Mouse (Mus musculus) hindbrain, embryonic 16.5 days (tissue): ENCODE data around the gene Lim2. TPM values are rescaled to one million over a fixed set of nuclear protein-coding genes. Genes with fewer than 3 reads are reported as not detected.

Experiments used
- ATAC-seq: fragments of 200-750 bp; cut with Nextera tagmentation; 2 replicates; pipeline ENCODE4 v1.8.0; 2017; ENCODE audit warnings: moderate TSS enrichment, moderate library complexity
- H3K27ac ChIP-seq: fragments of 300-500 bp; sonication (generic); 2 replicates; pipeline ENCODE4 v1.5.1; 2014; ENCODE audit warnings: low read depth, mild to moderate bottlenecking, control low read depth, low read length, moderate library complexity
- H3K27me3 ChIP-seq: fragments of 300-500 bp; sonication (generic); replicated peaks from 2 replicates; pipeline ENCODE4 v1.6.1; 2014; ENCODE audit warnings: low read length; ENCODE audit not compliant: control insufficient read depth, insufficient read depth
- H3K36me3 ChIP-seq: fragments of 300-500 bp; sonication (generic); 2 replicates; pipeline ENCODE4 v1.6.1; 2014; ENCODE audit warnings: mild to moderate bottlenecking, low read length, moderate library complexity, mixed read lengths; ENCODE audit not compliant: control insufficient read depth, insufficient read depth
- H3K4me1 ChIP-seq: fragments of 300-500 bp; sonication (generic); 2 replicates; pipeline ENCODE4 v1.6.1; 2014; ENCODE audit warnings: low read depth, low read length; ENCODE audit not compliant: control insufficient read depth, insufficient read depth
- H3K4me2 ChIP-seq: fragments of 300-500 bp; sonication (generic); 2 replicates; pipeline ENCODE4 v1.6.1; 2014; ENCODE audit warnings: mild to moderate bottlenecking, low read length, control low read depth, moderate library complexity
- H3K4me3 ChIP-seq: fragments of 300-500 bp; sonication (generic); 2 replicates; pipeline ENCODE4 v1.5.1; 2014; ENCODE audit warnings: mild to moderate bottlenecking, low read length, control low read depth, moderate library complexity
- H3K9ac ChIP-seq: fragments of 300-500 bp; sonication (generic); 2 replicates; pipeline ENCODE4 v1.6.1; 2014; ENCODE audit warnings: low read depth, mild to moderate bottlenecking, control low read depth, low read length, moderate library complexity
- H3K9me3 ChIP-seq: fragments of 300-500 bp; sonication (generic); 2 replicates; pipeline ENCODE4 v1.6.1; 2014; ENCODE audit warnings: mild to moderate bottlenecking, low read length, moderate library complexity; ENCODE audit not compliant: control insufficient read depth
- WGBS: fragments of 180-500 bp; shearing (Covaris S2); extraction: QIAGEN DNeasy Blood & Tissue Kit; methylation state at CpG from one replicate; pipeline ENCODE4 v1.1.7; 2014; 5-methylcytosine and 5-hydroxymethylcytosine counted together
- microRNA-seq: library from miRNA; unstranded; fragments of <30 nt; microRNA quantifications from one replicate; pipeline ENCODE4, GENCODE M21; 2017
- polyA plus RNA-seq: library from polyadenylated mRNA; unstranded; fragments of >200 nt; fragmentation: Nextera tagmentation; extraction: Ambion mirVana; gene quantifications from 2 replicates; pipeline ENCODE4 v1.2.1, GENCODE M21; 2015

Gene Lim2
- polyA plus RNA-seq, 1 experiment from 2014 or later = not detected

GRCm38 (mm10) chr7:43475706-43476105 lies 48.2 kb downstream of the Lim2 start:
- 17% methylated on average over 23 of the region's 23 CpGs for WGBS
- Histone ChIP-seq H3K4me1 (no peaks in the 10 kb centered on the region), H3K4me3 (no peak overlapping the region), H3K9me3 (no peaks in the 10 kb centered on the region), H3K27ac (no peak overlapping the region), H3K27me3 (peaks cover 12% of the 10 kb centered on the region), H3K9ac (no peak overlapping the region), H3K36me3 (peaks cover 4% of the 10 kb centered on the region; the same call in 1 of the 2 replicates), H3K4me2 (no peak overlapping the region)
- ATAC-seq = no peak

DNA sequence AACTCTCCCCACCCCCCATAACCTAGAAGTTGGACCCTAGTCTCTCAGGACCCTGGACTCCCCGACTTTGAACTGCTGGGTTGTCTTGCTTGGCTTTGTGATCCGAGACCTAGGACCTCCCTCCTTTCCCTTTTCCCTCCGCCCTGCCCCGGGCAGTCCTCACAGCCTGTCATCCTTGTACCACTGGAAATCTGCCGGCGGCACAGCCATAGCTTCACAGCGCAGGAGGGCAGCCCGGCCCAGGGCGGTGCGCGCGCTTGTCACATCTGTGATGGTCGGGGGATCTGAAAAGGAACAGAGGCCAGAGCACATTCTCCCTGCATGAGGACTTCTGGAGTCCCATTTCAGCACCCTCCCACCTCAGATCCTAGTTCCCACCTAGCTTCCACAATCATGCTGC lies 48.9 kb downstream of the Lim2 start:
- no peak for ATAC-seq
- peaks cover 4% of the 10 kb centered on the region; the same call in 1 of the 2 replicates for H3K36me3 ChIP-seq
- peaks cover 12% of the 10 kb centered on the region for H3K27me3 ChIP-seq
- no peak overlapping the region for H3K9ac ChIP-seq
- H3K4me2 ChIP-seq = no peak overlapping the region
- WGBS = 15% methylated on average over 13 of the region's 13 CpGs
- no peaks in the 10 kb centered on the region for H3K4me1 ChIP-seq
- no peaks in the 10 kb centered on the region for H3K9me3 ChIP-seq
- H3K27ac ChIP-seq = no peak overlapping the region
- no peak overlapping the region for H3K4me3 ChIP-seq

- ATAC-seq = no peak
- no peak overlapping the region for H3K4me3 ChIP-seq
- no peak overlapping the region for H3K4me2 ChIP-seq
- H3K27me3 ChIP-seq = peaks cover 12% of the 10 kb centered on the region
- no peaks in the 10 kb centered on the region; the same call in 1 of the 2 replicates for H3K36me3 ChIP-seq
- no peak overlapping the region for H3K9ac ChIP-seq
- H3K27ac ChIP-seq = no peak overlapping the region
- peaks cover 7% of the 10 kb centered on the region for H3K4me1 ChIP-seq
- 72% methylated on average over 3 of the region's 3 CpGs for WGBS
- H3K9me3 ChIP-seq = no peaks in the 10 kb centered on the region
Observed at GRCm38 (mm10) chr7:43481191-43481590, 53.7 kb downstream of the Lim2 start.

DNA sequence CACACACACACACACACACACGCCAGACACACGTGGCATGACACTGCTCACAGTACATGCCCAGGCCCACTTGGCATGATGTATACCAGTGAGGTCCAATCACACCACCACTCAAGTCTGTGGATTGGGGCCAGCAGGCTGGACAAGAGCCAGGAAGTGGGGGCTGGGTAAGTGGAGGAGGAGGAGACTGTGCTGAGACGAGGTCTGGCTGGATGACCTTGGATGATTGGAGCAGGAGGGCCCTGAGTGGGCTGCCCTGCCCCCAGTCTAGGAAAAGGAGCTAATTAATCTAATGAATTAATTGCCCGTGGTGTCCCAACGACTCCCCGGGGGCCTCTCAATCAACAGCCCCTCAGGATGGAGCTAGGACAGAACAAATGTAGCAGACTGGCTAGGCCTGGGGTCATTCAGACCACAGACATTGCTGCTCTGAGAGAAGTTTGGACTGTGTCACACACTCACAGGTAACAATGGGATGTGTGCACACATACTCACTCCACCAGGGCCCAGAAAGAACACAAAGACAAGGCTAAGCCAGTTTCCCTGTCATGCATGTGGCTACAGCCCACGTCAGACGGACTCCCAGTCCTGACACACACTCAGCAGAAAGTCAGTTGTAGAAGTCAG lies 54.7 kb downstream of the Lim2 start:
- Histone ChIP-seq H3K27ac (no peak overlapping the region), H3K4me3 (no peak overlapping the region), H3K27me3 (peaks cover 12% of the 10 kb centered on the region), H3K9ac (no peak overlapping the region), H3K4me1 (peaks cover 7% of the 10 kb centered on the region), H3K36me3 (no peaks in the 10 kb centered on the region; the same call in 1 of the 2 replicates), H3K9me3 (no peaks in the 10 kb centered on the region), H3K4me2 (no peak overlapping the region)
- WGBS = 33% methylated on average over 8 of the region's 8 CpGs
- ATAC-seq = peak; percentile 73

DNA sequence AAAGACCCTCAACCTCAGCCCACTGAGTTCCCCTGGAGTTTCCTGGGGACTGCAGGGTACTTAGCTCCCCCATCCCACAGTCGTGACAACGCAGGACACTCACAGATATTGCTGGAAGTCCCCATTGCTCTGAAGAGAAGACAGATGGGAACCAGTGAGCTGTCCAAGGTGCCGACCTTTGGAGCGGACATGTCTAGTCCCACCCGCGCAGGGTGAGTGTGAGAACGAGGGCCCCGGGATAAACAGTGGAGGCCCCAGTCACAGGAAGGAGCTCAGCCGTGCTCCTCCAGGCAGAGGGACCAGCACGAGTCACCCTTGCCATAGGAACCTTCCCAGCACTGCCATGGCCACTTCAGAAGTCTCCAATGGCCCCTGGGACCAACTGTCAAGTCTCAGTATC lies 55.8 kb downstream of the Lim2 start:
- no peak for ATAC-seq
- peaks cover 2% of the 10 kb centered on the region; the same call in 1 of the 2 replicates for H3K27me3 ChIP-seq
- H3K4me3 ChIP-seq = no peak overlapping the region
- no peaks in the 10 kb centered on the region for H3K9me3 ChIP-seq
- H3K4me2 ChIP-seq = no peak overlapping the region
- H3K9ac ChIP-seq = no peak overlapping the region
- no peak overlapping the region for H3K27ac ChIP-seq
- WGBS = 19% methylated on average over 10 of the region's 10 CpGs
- peaks cover 7% of the 10 kb centered on the region for H3K4me1 ChIP-seq
- H3K36me3 ChIP-seq = no peaks in the 10 kb centered on the region; the same call in 1 of the 2 replicates

Small RNA genes within 50 kb of the gene (microRNA-seq; reads per million reads assigned to microRNA genes)
- gene Mir7051 = not detected

Other genes starting within 250 kb of the Lim2 start
- 19.3 and 23.1 TPM in 2 replicates for gene Zfp715, start 114.4 kb upstream of the Lim2 start, polyA plus RNA-seq
- 0.20 and 0.35 TPM in 2 replicates for gene Siglecf, start 76.3 kb upstream of the Lim2 start, polyA plus RNA-seq
- gene Siglecg, start 19.5 kb upstream of the Lim2 start, polyA plus RNA-seq = not detected in 2 replicates
- gene Nkg7, start 9.4 kb downstream of the Lim2 start, polyA plus RNA-seq = 0.45 TPM in 2 replicates
- not detected in 2 replicates for gene Cldnd2, start 13.1 kb downstream of the Lim2 start, polyA plus RNA-seq
- gene Etfb, start 16.4 kb downstream of the Lim2 start, polyA plus RNA-seq = 140 and 142 TPM in 2 replicates
- 0.49 TPM in 1 of 2 replicates, not detected in the other for gene Gm45233, start 16.5 kb downstream of the Lim2 start, polyA plus RNA-seq
- gene Vsig10l, start 35.5 kb downstream of the Lim2 start, polyA plus RNA-seq = 20.4 and 26.1 TPM in 2 replicates
- 9.7 and 12.0 TPM in 2 replicates for gene Iglon5, start 62.4 kb downstream of the Lim2 start, polyA plus RNA-seq
- gene 4931406B18Rik, start 78.3 kb downstream of the Lim2 start, polyA plus RNA-seq = 0.07 and 0.11 TPM in 2 replicates
- 1.3 and 1.9 TPM in 2 replicates for gene Cd33, start 116.8 kb downstream of the Lim2 start, polyA plus RNA-seq
- gene Zfp658, start 134.6 kb downstream of the Lim2 start, polyA plus RNA-seq = 6.9 and 7.9 TPM in 2 replicates
- 14.4 and 16.2 TPM in 2 replicates for gene Zfp719, start 151.9 kb downstream of the Lim2 start, polyA plus RNA-seq
- 0.45 and 0.46 TPM in 2 replicates for gene Zfp819, start 179.5 kb downstream of the Lim2 start, polyA plus RNA-seq
- 0.10 TPM in 1 of 2 replicates, not detected in the other for gene Ceacam18, start 207.0 kb downstream of the Lim2 start, polyA plus RNA-seq
- gene Siglece, start 232.5 kb downstream of the Lim2 start, polyA plus RNA-seq = 0.31 and 0.41 TPM in 2 replicates
- 20.6 and 23.0 TPM in 2 replicates for gene Ctu1, start 244.3 kb downstream of the Lim2 start, polyA plus RNA-seq